Mouse (Mus musculus) brain, embryonic 14.5 days (tissue): Measurements from ENCODE around the gene Avil.

Experiments
- CTCF ChIP-seq: fragments of 200-500 bp; IDR thresholded peaks from 2 replicates; pipeline ENCODE4 v1.5.1; 2012; ENCODE audit warnings: inconsistent platforms, mild to moderate bottlenecking, moderate library complexity, borderline replicate concordance; ENCODE audit not compliant: insufficient read depth, insufficient read length; ENCODE audit errors: extremely low read depth
- POLR2A ChIP-seq: fragments of 200-500 bp; IDR thresholded peaks from 2 replicates; pipeline ENCODE4 v1.6.1; 2012; ENCODE audit warnings: mild to moderate bottlenecking, inconsistent platforms, borderline replicate concordance; ENCODE audit not compliant: poor library complexity, insufficient read depth, insufficient read length, severe bottlenecking; ENCODE audit errors: extremely low read depth

DNA sequence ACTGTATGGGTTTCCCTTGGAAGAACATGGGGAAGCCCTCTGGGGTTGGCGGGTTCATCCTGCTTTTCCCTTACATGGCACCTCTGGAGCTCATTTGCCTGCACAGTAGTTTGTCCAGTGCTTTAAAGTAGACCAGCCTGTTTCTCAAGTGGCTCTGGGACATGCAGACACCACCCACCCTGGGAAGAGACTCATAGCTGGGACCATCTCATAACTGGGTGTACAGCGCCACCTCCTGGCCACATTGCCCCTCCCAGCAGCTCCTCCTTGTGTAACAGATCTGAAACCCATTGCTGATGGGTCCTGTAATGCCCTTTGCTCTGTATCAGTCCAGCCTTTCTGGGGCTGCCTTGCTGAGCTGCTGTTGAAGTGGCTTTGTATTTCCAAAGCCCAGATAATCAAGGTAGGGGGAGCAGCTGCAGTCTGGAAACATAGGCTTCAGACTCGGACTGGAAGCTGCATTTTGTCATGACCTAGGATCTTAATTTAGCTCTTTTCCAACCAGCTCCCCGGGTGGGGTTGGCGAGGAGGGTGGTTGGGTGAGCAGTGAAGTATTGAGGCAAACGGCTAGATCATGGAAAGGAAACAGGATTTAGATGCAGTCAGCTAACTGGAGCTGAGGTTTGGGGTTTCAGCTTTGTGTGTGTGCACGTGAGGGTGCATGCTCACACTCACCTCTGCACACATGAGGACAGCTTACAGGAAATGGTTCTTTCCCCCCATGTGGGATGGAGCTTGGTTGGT lies 10.0 kb upstream of the Avil start:
- peak; percentile 92 for TF ChIP-seq CTCF
- TF ChIP-seq POLR2A, result no peak
